Mouse (Mus musculus) myocyte (in vitro differentiated cells): ENCODE data around the gene Parvb.

Experiments
- CEBPB ChIP-seq: IDR thresholded peaks from 2 replicates; pipeline ENCODE4 v1.6.1; 2011; ENCODE audit warnings: mild to moderate bottlenecking, moderate library complexity; ENCODE audit not compliant: poor library complexity, insufficient read depth, severe bottlenecking
- POLR2AphosphoS2 ChIP-seq: IDR thresholded peaks from one replicate; pipeline ENCODE4 v1.6.1; 2011; ENCODE audit warnings: low read depth, control low read depth; ENCODE audit not compliant: insufficient read length
- TCF12 ChIP-seq: IDR thresholded peaks from one replicate; pipeline ENCODE4 v1.6.1; 2011; ENCODE audit warnings: mild to moderate bottlenecking, control low read depth; ENCODE audit not compliant: poor library complexity, insufficient read depth, severe bottlenecking

DNA sequence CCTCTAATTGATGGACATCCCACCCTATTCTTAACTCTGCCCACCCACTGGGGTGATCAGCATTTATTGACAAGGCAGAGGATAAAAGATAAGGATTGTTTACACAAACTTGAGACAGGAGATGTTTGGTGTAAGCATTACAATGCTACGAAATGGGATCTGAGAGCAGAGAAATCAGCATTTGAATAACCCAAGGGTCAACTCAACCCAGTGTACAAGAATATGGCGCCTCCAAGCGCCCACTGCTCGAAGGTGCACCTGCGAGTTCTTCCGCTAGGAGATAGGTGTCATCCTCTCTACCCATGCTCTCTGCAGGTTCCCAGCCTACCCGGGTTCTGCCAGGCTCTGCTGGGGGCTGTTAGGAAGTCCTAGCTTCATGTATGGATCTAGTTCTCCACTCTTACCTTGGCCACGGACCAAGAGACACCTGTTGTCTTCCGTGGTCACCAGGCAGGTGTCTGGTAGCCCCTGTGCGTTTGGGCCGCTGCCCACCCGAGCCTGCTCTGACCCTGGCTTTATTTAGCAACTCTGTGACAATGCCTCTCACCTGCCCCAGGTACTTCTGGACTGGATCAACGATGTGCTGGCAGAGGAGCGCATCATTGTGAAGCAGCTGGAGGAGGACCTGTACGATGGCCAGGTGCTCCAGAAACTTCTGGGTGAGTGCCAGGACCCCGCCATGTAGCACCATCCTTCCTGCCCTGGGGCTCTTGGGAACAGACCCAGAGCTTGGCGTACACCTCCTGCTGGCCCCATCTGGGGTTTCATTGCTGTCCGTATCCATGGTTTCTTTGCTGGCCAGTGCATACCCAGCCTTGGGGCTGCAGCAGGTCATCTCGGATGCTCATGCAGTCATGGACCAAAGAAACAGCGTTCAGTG lies 50.6 kb downstream of the Parvb start:
- no peak for TF ChIP-seq CEBPB
- TF ChIP-seq TCF12: no peak
- no peak for TF ChIP-seq POLR2AphosphoS2
